Mouse (Mus musculus) neural tube, embryonic 12.5 days (tissue): ENCODE measurements around the gene Rab35. TPM values are rescaled to one million over a fixed set of nuclear protein-coding genes. Genes with fewer than 3 reads are reported as not detected.

ENCODE experiments used
- ATAC-seq: fragments of 200-750 bp; cut with Nextera tagmentation; 2 replicates; pipeline ENCODE4 v1.8.0; 2017; ENCODE audit warnings: low read depth, mild to moderate bottlenecking, moderate TSS enrichment, moderate library complexity; ENCODE audit not compliant: low FRiP score
- H3K27ac ChIP-seq: fragments of 300-500 bp; sonication (generic); 2 replicates; pipeline ENCODE4 v1.5.1; 2016
- H3K27me3 ChIP-seq: fragments of 300-500 bp; sonication (generic); replicated peaks from 2 replicates; pipeline ENCODE4 v1.6.1; 2016; ENCODE audit warnings: mild to moderate bottlenecking
- H3K36me3 ChIP-seq: fragments of 300-500 bp; sonication (generic); 2 replicates; pipeline ENCODE4 v1.6.1; 2016; ENCODE audit warnings: mild to moderate bottlenecking
- H3K4me1 ChIP-seq: fragments of 300-500 bp; sonication (generic); 2 replicates; pipeline ENCODE4 v1.6.1; 2016
- H3K4me2 ChIP-seq: fragments of 300-500 bp; sonication (generic); replicated peaks from 2 replicates; pipeline ENCODE4 v1.6.1; 2016; ENCODE audit warnings: mild to moderate bottlenecking
- H3K4me3 ChIP-seq: fragments of 300-500 bp; sonication (generic); 2 replicates; pipeline ENCODE4 v1.5.1; 2016
- H3K9ac ChIP-seq: fragments of 300-500 bp; sonication (generic); 2 replicates; pipeline ENCODE4 v1.6.1; 2016; ENCODE audit warnings: mild to moderate bottlenecking
- H3K9me3 ChIP-seq: fragments of 300-500 bp; sonication (generic); 2 replicates; pipeline ENCODE4 v1.6.1; 2016; ENCODE audit warnings: mild to moderate bottlenecking
- WGBS: fragments of 180-500 bp; shearing (Covaris S2); methylation state at CpG from one replicate; pipeline ENCODE4 v1.1.7; 2016; 5-methylcytosine and 5-hydroxymethylcytosine counted together
- polyA plus RNA-seq: library from polyadenylated mRNA; unstranded; fragments of >200 nt; fragmentation: Nextera tagmentation; extraction: Ambion mirVana; gene quantifications from 2 replicates; pipeline ENCODE4 v1.2.1, GENCODE M21; 2016

The Rab35 gene
- polyA plus RNA-seq, 1 experiment from 2014 or later, result 18.7 TPM

DNA sequence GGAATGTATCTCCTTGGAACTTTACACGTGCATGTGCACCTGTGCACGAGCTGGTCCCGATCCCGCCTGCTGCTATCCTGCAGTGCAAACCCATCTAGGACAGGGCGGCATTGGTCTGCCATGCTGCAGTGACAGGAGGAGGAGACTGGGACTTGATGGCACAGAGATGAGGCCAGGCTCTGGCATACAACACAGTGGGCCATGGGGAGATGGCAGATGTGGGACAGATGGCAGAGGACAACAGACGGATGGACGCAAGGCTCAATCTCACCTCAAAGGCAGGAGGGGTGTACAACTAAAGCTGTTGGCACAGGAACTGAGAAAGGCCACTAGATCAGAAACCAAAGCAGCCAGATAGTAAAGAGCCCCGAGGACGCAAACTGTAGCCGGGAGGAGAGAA is 19.2 kb downstream of the Rab35 start:
- H3K36me3 ChIP-seq, result peaks cover 30% of the 10 kb centered on the region
- peaks cover 11% of the 10 kb centered on the region for H3K4me1 ChIP-seq
- H3K9me3 ChIP-seq, result no peaks in the 10 kb centered on the region
- no peaks in the 10 kb centered on the region for H3K27me3 ChIP-seq
- ATAC-seq, result no peak
- WGBS, result 94% methylated on average over 10 of the region's 10 CpGs
- H3K27ac ChIP-seq, result no peak overlapping the region
- H3K4me3 ChIP-seq, result no peak overlapping the region
- 0 out of 2 replicates have a peak overlapping the region, but pooled peaks have one; percentile 17 for H3K9ac ChIP-seq
- no peak overlapping the region for H3K4me2 ChIP-seq

DNA sequence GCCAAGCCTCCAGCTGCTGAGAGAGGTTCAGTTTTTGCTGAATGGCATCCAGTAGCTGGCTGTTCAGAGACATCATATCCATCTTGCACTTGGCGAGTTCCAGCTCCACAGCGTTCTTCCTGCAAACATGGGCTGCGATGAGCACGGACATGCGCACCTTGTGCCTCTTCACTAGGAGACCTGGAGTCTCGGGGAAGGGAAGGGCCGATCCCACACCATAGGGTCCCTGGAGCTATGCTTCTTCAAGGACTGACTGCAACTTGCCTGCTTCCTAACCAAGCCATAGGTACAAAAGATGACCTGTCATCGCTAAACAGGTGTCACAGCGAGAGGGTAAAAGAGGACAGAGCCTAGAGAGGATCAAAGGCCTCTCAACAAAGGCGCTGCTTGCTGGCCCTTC is 20.1 kb downstream of the Rab35 start:
- H3K4me3 ChIP-seq, result no peak overlapping the region
- no peak overlapping the region for H3K9ac ChIP-seq
- no peaks in the 10 kb centered on the region for H3K27me3 ChIP-seq
- 87% methylated on average over 10 of the region's 10 CpGs for WGBS
- H3K4me1 ChIP-seq, result peaks cover 11% of the 10 kb centered on the region
- no peak for ATAC-seq
- no peaks in the 10 kb centered on the region for H3K9me3 ChIP-seq
- peak overlapping the region; percentile 59 for H3K4me2 ChIP-seq
- H3K36me3 ChIP-seq, result peaks cover 20% of the 10 kb centered on the region
- H3K27ac ChIP-seq, result no peak overlapping the region

DNA sequence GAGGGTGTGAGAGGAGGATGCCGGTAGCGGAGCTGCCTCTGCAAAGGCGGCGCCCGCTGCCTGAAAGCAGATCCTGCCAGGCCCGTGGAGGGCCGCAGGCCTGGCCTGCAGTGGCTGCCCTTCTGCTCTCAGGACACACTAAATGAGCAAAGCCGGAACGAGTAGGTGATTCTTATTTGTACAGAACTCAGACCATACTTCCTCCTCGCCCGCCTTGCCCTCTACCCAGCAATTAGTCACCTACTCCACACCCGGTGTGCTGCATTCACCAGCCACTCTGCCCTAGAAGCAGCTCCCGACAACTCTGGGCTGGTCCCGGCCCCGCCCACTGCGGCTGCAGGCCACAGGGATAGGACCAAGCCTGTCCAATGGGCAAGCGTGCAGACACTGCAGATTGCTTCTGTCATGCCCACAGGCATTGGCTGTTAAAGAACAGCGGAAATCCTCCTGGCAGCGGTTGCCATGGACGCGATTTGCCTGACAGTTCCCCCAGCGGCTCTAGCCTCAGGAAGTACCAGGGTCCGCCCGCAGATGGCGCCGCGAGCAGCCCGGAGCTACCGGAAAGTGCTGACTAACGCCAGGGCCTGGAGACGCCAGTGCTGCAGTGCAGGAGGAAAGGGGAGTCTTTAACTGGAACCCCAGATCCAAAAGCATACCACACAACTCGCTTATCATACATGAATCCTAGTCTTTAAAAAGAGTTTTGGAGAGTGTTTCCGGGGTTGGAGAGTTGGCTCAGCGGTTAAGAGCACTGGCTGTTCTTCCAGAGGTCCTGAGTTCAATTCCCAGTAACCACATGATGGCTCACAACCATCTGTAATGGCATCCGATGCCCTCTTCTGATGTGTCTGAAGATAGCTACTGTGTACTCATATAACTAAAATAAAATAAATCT is 21.2 kb downstream of the Rab35 start:
- WGBS, result 5% methylated on average over 35 of the region's 35 CpGs

DNA sequence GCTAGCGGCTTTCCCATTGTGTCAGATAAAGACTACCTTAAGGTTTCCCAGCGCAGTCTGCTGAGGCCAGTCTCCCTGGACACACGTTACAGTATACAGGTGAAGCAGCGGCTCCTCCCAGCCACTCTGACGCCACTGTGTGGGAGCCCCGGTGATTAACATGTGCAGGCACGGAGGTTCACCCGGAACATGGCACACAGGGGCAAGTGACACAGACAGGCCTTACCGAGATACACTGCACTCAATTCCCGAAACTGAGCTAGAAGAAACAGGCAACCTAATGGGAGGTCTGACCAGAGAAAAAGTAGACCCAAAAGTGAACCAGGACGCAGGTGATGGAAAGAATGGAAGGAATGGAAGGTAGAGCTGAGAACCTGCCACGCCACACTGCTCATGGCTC is 22.1 kb downstream of the Rab35 start:
- Histone ChIP-seq H3K4me3 (no peak overlapping the region), H3K36me3 (peaks cover 4% of the 10 kb centered on the region), H3K27me3 (no peaks in the 10 kb centered on the region), H3K9me3 (no peaks in the 10 kb centered on the region), H3K4me2 (no peak overlapping the region), H3K4me1 (peaks cover 11% of the 10 kb centered on the region), H3K27ac (no peak overlapping the region), H3K9ac (no peak overlapping the region)
- 89% methylated on average over 12 of the region's 12 CpGs for WGBS
- ATAC-seq, result no peak

More for the DNA sequence above, 21.2 kb downstream of the Rab35 start:
- peak overlapping the region; percentile 27 for H3K4me3 ChIP-seq
- peak overlapping the region; percentile 67 for H3K9ac ChIP-seq
- peaks cover 11% of the 10 kb centered on the region for H3K36me3 ChIP-seq
- peak overlapping the region; percentile 47 for H3K27ac ChIP-seq
- H3K4me1 ChIP-seq, result peaks cover 11% of the 10 kb centered on the region
- H3K4me2 ChIP-seq, result peak overlapping the region; percentile 59
- ATAC-seq, result peak; percentile 99
- no peaks in the 10 kb centered on the region for H3K9me3 ChIP-seq
- no peaks in the 10 kb centered on the region for H3K27me3 ChIP-seq

DNA sequence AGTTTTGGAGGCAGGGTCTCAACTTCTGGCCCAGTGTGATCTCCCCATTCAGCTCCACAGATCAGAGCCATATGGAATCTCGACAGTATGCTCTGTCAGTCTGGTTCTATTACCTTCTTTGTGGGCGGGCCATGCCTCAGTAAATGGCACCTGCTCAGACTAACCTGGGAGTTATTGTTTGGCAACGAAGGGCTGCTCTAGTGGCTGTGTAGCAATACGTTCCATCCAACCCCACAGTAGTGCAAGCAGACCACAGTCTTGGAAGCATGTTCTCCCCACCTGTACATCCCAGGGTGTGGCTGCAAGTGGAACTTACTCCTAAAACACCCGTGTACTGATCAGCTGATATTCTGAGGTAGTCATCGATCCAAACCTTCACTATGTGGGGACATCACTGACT is 25.0 kb downstream of the Rab35 start:
- ATAC-seq, result no peak
- no peaks in the 10 kb centered on the region for H3K27me3 ChIP-seq
- no peak overlapping the region for H3K4me2 ChIP-seq
- WGBS, result 79% methylated on average over 6 of the region's 6 CpGs
- H3K9me3 ChIP-seq, result no peaks in the 10 kb centered on the region
- H3K36me3 ChIP-seq, result no peaks in the 10 kb centered on the region
- H3K9ac ChIP-seq, result no peak overlapping the region
- no peak overlapping the region for H3K4me3 ChIP-seq
- H3K4me1 ChIP-seq, result peaks cover 9% of the 10 kb centered on the region
- H3K27ac ChIP-seq, result no peak overlapping the region

DNA sequence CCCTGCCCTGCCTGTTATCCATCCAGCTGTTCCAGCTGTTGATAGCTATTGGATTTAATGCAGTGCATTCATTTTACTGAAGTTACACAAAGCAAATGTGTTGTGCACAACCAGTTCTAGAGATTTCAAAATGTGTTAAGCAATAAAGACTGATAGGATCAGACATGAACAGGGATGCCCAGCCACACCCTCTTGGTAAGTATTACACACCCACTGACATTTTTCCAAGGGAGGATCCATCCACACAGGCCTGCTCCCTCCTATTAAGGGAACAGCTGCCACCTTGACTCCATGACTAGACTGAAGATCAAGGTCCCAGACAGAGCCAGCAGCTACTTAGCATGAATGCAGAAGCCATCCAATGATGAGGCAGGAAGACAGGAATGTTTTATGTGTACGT is 25.5 kb downstream of the Rab35 start:
- H3K27ac ChIP-seq, result no peak overlapping the region
- WGBS, result 83% methylated on average over 1 of the region's 1 CpGs
- no peaks in the 10 kb centered on the region for H3K36me3 ChIP-seq
- no peak overlapping the region for H3K4me3 ChIP-seq
- H3K4me1 ChIP-seq, result peaks cover 4% of the 10 kb centered on the region
- H3K4me2 ChIP-seq, result no peak overlapping the region
- no peaks in the 10 kb centered on the region for H3K9me3 ChIP-seq
- H3K9ac ChIP-seq, result no peak overlapping the region
- no peak for ATAC-seq
- no peaks in the 10 kb centered on the region for H3K27me3 ChIP-seq

DNA sequence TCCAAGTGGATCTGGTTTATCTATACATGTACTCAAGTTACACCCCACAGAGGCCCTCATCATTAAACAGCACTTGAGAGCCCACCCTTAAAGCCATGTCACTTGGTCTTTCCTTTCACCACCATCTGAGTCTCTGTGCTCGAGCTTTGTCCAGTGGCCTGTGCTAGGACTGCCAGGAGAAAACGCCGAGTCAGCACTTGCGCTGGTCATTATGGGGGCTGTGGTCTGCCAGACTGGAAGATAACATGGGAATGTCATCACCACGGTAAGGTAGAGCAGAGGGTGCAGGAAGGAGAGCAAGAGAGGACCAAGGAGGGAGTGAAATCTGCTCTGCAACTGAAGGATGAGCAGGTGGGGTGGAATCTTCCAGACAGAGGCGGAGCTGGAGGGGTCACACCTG is 26.6 kb downstream of the Rab35 start:
- Histone ChIP-seq H3K4me2 (no peak overlapping the region), H3K9me3 (no peaks in the 10 kb centered on the region), H3K9ac (no peak overlapping the region), H3K27me3 (no peaks in the 10 kb centered on the region), H3K4me3 (no peak overlapping the region), H3K4me1 (no peaks in the 10 kb centered on the region), H3K27ac (no peak overlapping the region), H3K36me3 (no peaks in the 10 kb centered on the region)
- 84% methylated on average over 6 of the region's 6 CpGs for WGBS
- no peak for ATAC-seq

DNA sequence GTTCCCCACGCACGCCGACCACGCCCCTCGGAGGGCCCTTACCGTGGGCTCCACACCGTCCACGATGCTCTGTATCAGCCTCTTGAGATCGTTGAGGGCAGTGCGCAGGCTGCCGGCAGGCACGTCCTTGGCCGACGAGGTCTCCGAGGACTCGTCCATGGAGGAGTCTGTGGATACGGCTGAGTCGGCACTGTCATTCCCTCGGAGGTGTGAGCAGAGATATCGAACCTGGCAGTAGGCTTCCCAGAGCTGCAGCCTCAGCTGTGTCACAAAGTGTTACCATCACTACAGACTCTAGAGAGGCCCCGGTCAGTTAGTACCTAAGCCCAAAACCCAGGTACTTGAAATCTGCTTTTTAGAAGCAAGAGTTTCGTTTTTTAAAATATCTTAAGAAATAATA is 30.9 kb downstream of the Rab35 start:
- Histone ChIP-seq H3K4me3 (no peak overlapping the region), H3K36me3 (no peaks in the 10 kb centered on the region), H3K4me2 (no peak overlapping the region), H3K27me3 (no peaks in the 10 kb centered on the region), H3K4me1 (no peaks in the 10 kb centered on the region), H3K27ac (no peak overlapping the region), H3K9me3 (no peaks in the 10 kb centered on the region), H3K9ac (no peak overlapping the region)
- WGBS, result 81% methylated on average over 22 of the region's 22 CpGs
- ATAC-seq, result no peak

DNA sequence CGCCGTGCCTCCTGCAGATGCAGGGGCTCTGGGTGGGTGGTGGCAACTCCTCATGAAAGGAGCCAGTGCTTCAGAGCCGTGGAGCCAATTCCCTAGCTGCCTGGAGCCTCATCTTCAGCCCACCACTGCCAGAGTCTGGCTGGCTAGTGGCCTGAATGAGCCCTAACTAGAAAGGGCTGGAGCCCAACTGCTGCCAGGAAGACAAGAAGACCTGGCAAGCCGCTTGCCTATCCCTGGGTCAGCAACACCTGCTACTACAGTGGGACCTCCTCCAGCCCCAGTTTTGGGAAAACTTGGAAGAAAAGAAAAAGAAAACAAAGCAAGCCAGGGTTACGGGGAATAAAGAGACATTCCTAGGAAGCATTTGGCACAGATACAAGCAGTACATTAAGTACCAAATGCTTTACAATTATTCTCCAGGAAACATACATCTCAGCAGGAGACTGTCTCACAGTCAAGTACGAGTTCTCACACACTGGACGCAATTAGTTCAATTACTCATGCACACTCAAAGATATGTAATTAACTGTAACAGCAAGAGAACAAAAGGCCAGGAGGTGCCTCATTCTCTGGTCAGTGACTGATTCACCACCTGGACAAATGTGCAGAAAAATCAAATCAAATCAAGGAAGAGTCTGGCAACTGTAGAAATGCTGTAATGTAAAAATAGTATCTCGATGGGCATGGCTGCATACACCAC is 34.8 kb downstream of the Rab35 start:
- WGBS, result 70% methylated on average over 8 of the region's 8 CpGs

DNA sequence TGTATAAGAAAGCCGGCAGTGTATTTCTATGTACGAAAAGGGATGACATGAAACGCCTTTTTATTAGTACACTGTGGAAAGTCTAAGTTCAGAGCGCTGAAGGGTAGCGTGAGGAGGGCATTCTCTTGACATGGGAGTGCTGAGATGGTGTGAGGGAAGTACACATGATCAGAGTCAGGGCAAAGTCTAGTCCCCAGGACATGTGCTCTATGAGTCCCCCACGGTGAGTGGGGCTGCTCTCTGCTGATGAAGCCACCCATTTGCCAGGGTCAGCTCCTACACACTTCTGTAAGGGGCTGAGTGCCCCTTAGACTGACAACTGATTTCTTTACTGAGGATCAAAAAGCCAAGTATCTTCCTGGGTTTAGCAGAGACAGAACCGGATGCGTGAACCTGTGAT is 35.5 kb downstream of the Rab35 start:
- 87% methylated on average over 8 of the region's 8 CpGs for WGBS
- no peaks in the 10 kb centered on the region for H3K9me3 ChIP-seq

More for the DNA sequence above, 34.8 kb downstream of the Rab35 start:
- H3K27me3 ChIP-seq, result no peaks in the 10 kb centered on the region
- H3K4me2 ChIP-seq, result no peak overlapping the region
- H3K4me1 ChIP-seq, result no peaks in the 10 kb centered on the region
- no peak for ATAC-seq
- H3K9ac ChIP-seq, result no peak overlapping the region
- H3K27ac ChIP-seq, result no peak overlapping the region
- H3K4me3 ChIP-seq, result no peak overlapping the region
- no peaks in the 10 kb centered on the region for H3K36me3 ChIP-seq
- no peaks in the 10 kb centered on the region for H3K9me3 ChIP-seq

DNA sequence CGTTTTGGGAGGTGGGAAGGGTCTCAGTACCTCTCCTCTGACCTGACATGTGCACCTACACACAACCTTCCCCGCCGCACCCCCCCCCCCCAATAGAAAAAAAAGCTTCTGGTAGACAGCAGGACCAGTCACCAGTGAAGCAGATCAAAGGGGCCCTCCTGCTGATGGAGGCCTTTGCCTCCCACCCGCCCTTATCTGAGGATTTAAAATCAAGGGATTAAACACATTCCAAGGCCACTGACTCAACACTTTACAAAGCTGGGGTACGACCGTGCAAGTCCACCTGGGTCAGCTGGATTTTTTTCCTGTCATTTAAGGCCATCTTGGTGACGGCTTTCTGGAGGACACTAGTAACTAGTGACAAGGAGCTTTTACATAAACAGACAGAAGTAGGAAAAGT is 36.2 kb downstream of the Rab35 start:
- Histone ChIP-seq H3K9me3 (no peaks in the 10 kb centered on the region), H3K4me2 (no peak overlapping the region), H3K9ac (no peak overlapping the region), H3K4me3 (no peak overlapping the region), H3K36me3 (no peaks in the 10 kb centered on the region), H3K27me3 (no peaks in the 10 kb centered on the region), H3K4me1 (no peaks in the 10 kb centered on the region), H3K27ac (no peak overlapping the region)
- no peak for ATAC-seq
- WGBS, result 20% methylated on average over 7 of the region's 7 CpGs

More for the DNA sequence above, 35.5 kb downstream of the Rab35 start:
- Histone ChIP-seq H3K36me3 (no peaks in the 10 kb centered on the region), H3K4me1 (no peaks in the 10 kb centered on the region), H3K4me3 (no peak overlapping the region), H3K9ac (no peak overlapping the region), H3K27ac (no peak overlapping the region), H3K4me2 (no peak overlapping the region), H3K27me3 (no peaks in the 10 kb centered on the region)
- ATAC-seq, result no peak

DNA sequence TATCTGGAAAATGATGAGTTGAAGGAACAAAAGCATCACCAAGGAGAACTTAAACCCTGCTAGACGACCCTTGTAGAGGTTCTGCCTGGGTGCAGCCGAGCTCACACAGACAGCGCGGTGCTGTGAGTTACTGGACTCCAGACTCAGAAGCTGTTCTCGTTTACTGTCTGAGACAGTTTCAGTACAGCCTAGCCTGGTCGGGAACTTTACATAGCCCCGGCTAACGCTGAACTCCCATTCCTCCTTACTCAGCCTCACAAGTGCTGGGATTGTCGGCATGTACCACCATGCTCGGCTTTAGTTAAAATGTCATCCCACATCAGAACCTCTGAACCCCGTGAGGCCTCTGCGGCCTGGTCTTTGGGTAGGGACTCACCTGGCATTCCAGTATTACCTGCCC is 37.3 kb downstream of the Rab35 start:
- Histone ChIP-seq H3K9me3 (no peaks in the 10 kb centered on the region), H3K27me3 (no peaks in the 10 kb centered on the region), H3K9ac (no peak overlapping the region), H3K36me3 (no peaks in the 10 kb centered on the region), H3K27ac (no peak overlapping the region), H3K4me1 (no peaks in the 10 kb centered on the region), H3K4me2 (no peak overlapping the region), H3K4me3 (no peak overlapping the region)
- WGBS, result 93% methylated on average over 12 of the region's 12 CpGs
- ATAC-seq, result no peak
